Comparison of ENCODE assay signal across 9 mouse cellular contexts in the genomic region with DNA sequence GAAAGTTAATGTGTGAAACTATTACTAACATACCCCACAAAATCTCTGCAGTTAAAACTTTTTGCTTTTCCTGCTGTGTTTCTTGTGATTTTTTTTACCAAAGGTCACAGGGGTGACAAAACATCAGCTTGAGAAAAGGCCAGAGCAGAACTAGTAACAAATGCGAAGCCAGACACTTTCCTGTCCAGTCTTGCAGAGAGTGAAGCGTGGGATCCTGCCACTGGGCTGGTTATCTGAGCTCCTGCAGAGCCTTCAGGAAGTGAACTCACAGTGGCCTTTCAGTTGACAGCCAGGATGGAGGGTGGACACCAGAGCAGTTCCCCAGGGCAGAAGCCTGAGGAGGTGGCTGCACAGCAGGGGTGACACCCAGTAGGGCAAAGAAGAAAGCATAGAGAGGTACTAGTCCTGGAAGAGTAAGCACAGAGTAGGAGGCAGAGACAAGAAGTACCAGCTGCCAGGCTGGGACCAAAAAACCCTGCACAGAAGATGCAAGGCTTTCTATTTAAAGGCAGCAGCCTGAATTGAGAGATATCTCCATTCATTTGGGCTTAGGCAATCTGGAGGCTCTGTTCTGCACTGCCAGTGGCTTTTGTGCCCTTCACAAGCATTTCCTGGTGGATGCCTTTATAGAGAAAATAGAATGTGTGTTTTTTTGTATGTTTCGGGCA.
A peak's percentile ranks its signal among the peaks of the same experiment; 100 is the strongest.
DNase-seq lines count a peak whose midpoint lies in the region; ATAC-seq and TF ChIP-seq lines count a peak whose summit lies in the region.
"Had no signal": no experiment of that assay in that cellular context is flagged by ENCODE, and none has a peak within 500 bp of the region (broad histone marks: within the 10 kb centered on the region; RNA-seq: fewer than 3 reads in every experiment).

No protein-coding gene starts in this region.

- intact Hi-C loops in left cerebral cortex, adult 2 months (cut with DNase I), result loop anchor here (2.0 kb wide), 2 partner anchors 25 to 43 kb away; no protein-coding TSS in a partner anchor

- DNase-seq in left cerebral cortex, adult 2 months (ENCODE audit: extremely low spot score in 1 of 2, low spot score in 2 of 2), result peak in 1 of 2 experiments; percentile 20
- DNase-seq in left cerebral cortex, adult 11 months (ENCODE audit: low spot score), result no peak
- DNase-seq in frontal cortex, postnatal 14 days (ENCODE audit: low spot score in 2 of 2), result peak; percentile 13
- peak; percentile 71 for DNase-seq in kidney, adult 9 months
- no peak for DNase-seq in thymus, postnatal 25 days
- no peak for DNase-seq in forebrain, postnatal 0 days

- H3K4me3 ChIP-seq in left cerebral cortex, adult 2 months, result no peak overlapping the region
- no peak overlapping the region for H3K4me3 ChIP-seq in liver, embryonic 12.5 days
- no peak overlapping the region for H3K4me3 ChIP-seq in forebrain, postnatal 0 days (ENCODE audit: low read depth, low read length)
- H3K4me3 ChIP-seq in forebrain, embryonic 15.5 days, result no peak overlapping the region
- H3K4me3 ChIP-seq: limb, embryonic 13.5 days had no signal

- H3K4me1 ChIP-seq in liver, embryonic 12.5 days, result peaks cover 3% of the 10 kb centered on the region; the same call in 1 of the 2 replicates
- H3K4me1 ChIP-seq in forebrain, postnatal 0 days (ENCODE audit: insufficient read depth), result no peaks in the 10 kb centered on the region
- H3K4me1 ChIP-seq in forebrain, embryonic 15.5 days, result no peaks in the 10 kb centered on the region

- ATAC-seq in liver, embryonic 12.5 days, result peak; percentile 52; the same call in 1 of the 2 replicates
- no peak for ATAC-seq in forebrain, postnatal 0 days
- no peak for ATAC-seq in forebrain, embryonic 15.5 days (replicated peaks)

- 21% methylated on average over 3 of the region's 3 CpGs for WGBS in liver, embryonic 12.5 days (ENCODE audit: insufficient replicate concordance)
- WGBS in forebrain, postnatal 0 days, result 48% methylated on average over 3 of the region's 3 CpGs
- 47% methylated on average over 3 of the region's 3 CpGs for WGBS in forebrain, embryonic 15.5 days

- H3K9ac ChIP-seq in liver, embryonic 12.5 days, result no peak overlapping the region
- H3K9ac ChIP-seq in forebrain, postnatal 0 days, result no peak overlapping the region
- H3K9ac ChIP-seq in forebrain, embryonic 15.5 days (replicated peaks), result no peak overlapping the region
- H3K9ac ChIP-seq: limb, embryonic 13.5 days had no signal

- H3K27ac ChIP-seq in left cerebral cortex, adult 2 months, result peak overlapping the region; percentile 50; the same call in 1 of the 2 replicates
- no peak overlapping the region for H3K27ac ChIP-seq in liver, embryonic 12.5 days
- H3K27ac ChIP-seq in forebrain, postnatal 0 days (ENCODE audit: low read depth, low read length), result no peak overlapping the region
- no peak overlapping the region for H3K27ac ChIP-seq in forebrain, embryonic 15.5 days (replicated peaks)
- H3K27ac ChIP-seq: limb, embryonic 13.5 days had no signal

- TF ChIP-seq CTCF in left cerebral cortex, adult 2 months (IDR thresholded peaks at IDR 0.05), result no peak
- no peak for TF ChIP-seq CTCF in forebrain, postnatal 0 days (IDR thresholded peaks at IDR 0.05; ENCODE audit: low read depth)

- H3K4me2 ChIP-seq in liver, embryonic 12.5 days, result no peak overlapping the region
- no peak overlapping the region for H3K4me2 ChIP-seq in forebrain, postnatal 0 days (ENCODE audit: low read depth)
- no peak overlapping the region for H3K4me2 ChIP-seq in forebrain, embryonic 15.5 days (replicated peaks)
- H3K4me2 ChIP-seq: limb, embryonic 13.5 days had no signal

- H3K9me3 ChIP-seq in liver, embryonic 12.5 days (replicated peaks), result no peaks in the 10 kb centered on the region
- H3K9me3 ChIP-seq in forebrain, postnatal 0 days (ENCODE audit: low read length), result no peaks in the 10 kb centered on the region
- no peaks in the 10 kb centered on the region for H3K9me3 ChIP-seq in forebrain, embryonic 15.5 days
- H3K9me3 ChIP-seq: limb, embryonic 13.5 days had no signal

- H3K27me3 ChIP-seq in liver, embryonic 12.5 days (replicated peaks), result no peaks in the 10 kb centered on the region
- H3K27me3 ChIP-seq in forebrain, postnatal 0 days (ENCODE audit: insufficient read depth, low read length), result no peaks in the 10 kb centered on the region
- no peaks in the 10 kb centered on the region for H3K27me3 ChIP-seq in forebrain, embryonic 15.5 days
- H3K27me3 ChIP-seq: limb, embryonic 13.5 days had no signal

- no peaks in the 10 kb centered on the region for H3K36me3 ChIP-seq in liver, embryonic 12.5 days
- H3K36me3 ChIP-seq in forebrain, postnatal 0 days (ENCODE audit: insufficient read depth), result no peaks in the 10 kb centered on the region
- no peaks in the 10 kb centered on the region for H3K36me3 ChIP-seq in forebrain, embryonic 15.5 days
- H3K36me3 ChIP-seq: limb, embryonic 13.5 days had no signal

Comparison
In these comparisons a context has a peak if more than half of its experiments do, and no peak if none do; other contexts are left out.
1. DNase-seq: peak in frontal cortex, postnatal 14 days (2 of 2) and kidney, adult 9 months (single experiment); none in left cerebral cortex, adult 11 months (single experiment), thymus, postnatal 25 days (single experiment) and forebrain, postnatal 0 days (single experiment).